Mouse (Mus musculus) c-Kit-negative CD71-positive TER-119-positive erythroid progenitor cells, embryonic 14.5 days (primary cell): Measurements from ENCODE around the gene Ncam1.

Experiments used
- DNase-seq: peaks from one replicate; pipeline ENCODE4 v3.0.0-alpha.2; 2013; ENCODE audit warnings: low read depth, low spot score

Gene Ncam1

DNA sequence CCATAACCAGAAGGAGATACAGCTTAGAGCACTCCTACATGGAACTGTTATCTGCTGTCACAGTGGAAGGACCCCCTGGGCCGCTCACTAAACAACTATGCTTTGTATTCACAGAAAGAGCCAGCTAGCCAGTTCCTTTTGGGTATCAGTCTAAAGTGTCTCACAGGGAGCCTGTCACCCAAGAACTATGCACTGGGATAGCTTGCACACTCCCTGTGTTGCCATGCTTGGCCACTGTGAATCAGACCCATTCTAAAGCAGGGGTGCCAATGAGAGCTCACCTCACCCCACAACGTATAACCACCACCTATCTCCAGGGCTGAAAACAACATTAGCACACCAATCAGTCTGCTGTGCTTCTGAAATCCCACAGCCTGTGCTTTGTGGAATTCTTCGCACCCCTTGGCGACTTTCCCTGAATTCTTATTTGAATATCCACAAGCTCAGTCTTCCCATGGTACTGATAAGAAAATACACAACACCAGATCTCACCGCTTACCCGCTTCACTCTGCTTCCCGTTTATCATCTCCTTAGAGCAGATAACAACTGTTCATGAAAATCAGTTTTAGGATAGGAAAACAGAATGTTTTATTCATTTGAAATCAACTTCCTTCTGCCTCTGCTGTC is 228.6 kb downstream of the Ncam1 start:
- DNase-seq, result no peak

- DNase-seq, result no peak
Observed at GRCm38 (mm10) chr9:49565846-49566245, 232.9 kb downstream of the Ncam1 start.

DNA sequence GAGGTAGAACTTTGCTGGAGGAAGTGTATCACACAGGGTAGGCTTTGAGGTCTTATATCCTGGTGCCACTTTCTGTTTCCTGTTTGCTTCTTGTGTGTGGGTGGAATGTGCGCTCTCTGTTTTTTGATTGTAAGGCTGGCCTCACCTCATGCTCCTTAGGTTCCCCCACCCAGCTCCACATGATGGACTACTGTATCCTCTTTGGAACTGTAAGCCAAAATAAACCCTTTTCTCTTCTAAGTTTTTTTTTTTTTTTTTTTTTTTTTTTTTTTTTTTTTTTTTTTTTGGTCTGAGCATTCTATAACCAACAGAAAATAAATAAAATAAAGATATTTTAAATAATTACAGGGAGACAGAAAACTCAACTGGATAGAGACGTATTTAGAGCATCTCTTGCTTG is 239.8 kb downstream of the Ncam1 start:
- DNase-seq, result no peak

DNA sequence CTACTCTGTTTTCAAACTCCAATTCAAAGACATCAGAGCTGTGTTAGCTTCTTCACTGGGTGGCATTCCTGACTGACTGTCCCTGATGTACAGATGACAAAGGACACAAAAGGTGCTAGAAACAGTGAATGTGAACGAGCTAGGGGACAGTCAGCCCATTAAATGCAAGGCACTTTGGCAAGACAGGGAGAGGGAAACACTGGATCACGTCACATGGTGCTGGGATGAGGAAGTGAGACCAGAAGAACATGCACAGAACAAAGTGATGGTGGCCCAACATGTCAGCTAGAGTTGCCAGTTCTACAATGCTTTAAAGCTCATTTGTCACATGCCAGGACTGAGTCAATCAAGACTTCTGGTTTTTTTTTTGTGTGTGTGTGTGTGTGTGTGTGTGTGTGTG is 247.4 kb downstream of the Ncam1 start:
- no peak for DNase-seq

- DNase-seq, result no peak
Observed at GRCm38 (mm10) chr9:49542593-49542992, 256.1 kb downstream of the Ncam1 start.

DNA sequence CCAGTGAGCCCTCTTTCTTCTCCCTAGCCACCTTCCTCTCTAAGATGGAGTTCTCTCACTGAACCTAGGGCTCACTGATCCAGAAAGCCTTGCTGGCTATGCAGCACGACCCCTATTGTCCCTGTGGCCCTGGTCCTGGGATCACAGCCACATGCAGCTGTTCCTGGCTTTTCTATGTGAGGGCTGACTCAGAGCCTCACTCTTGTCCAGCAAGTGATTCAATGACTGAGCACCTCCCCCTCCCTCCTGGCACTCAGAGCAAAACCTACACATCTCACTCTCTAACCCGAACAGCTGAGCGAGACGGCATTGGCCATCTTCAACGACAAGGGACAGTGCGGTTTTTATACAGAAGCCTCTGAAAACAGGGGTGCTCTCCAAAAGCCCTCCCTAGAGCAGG is 260.9 kb downstream of the Ncam1 start:
- DNase-seq, result no peak

- DNase-seq, result no peak
Observed at GRCm38 (mm10) chr9:49536593-49536992, 262.1 kb downstream of the Ncam1 start.

DNA sequence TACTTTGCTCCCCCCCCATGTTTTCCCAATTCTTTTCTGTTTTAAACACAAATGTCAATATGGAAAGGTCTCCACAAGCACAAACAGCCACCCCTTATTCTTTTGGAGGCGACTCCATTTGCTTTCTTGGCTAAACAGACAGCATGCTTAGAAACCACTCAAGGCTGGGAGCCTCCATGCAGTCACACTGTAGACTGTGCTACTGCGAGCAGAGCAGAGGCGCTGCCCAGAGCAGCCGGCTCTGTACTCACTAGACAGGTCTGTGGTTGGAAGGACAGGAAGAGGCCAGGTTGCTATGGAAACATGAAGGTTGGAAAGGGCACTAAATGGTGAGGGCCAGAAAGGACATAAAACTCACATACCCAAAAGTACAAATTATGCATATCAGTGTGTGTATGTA is 263.8 kb downstream of the Ncam1 start:
- no peak for DNase-seq

DNA sequence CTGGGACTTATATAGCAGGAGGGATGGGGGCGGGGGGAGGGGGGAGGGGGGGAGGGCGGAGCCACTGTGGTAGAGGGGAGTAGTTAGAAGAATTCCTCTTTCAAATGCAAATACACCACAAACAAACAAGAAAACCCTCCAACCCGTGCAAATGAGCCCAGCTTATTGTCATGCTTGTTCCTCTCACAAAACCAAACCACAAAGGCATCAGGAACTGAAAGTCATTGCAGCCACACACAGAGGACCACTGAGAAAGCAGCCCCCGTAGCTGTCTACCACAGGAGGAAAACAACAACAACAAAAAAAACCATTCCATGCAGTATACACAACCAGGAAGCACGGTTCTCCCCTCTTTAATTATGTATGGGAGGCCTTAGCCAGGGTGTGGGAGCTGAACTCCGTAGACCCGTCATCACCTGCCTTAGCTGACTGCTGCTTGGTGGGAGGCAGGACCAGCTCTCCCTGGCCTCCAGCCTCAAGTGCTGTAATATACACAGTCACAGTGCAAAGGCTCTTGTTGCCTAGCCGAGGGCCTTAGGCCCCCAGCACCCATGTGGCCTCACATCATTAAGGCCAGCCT is 264.7 kb downstream of the Ncam1 start:
- no peak for DNase-seq

GRCm38 (mm10) chr9:49533455-49533854 is 265.3 kb downstream of the Ncam1 start:
- DNase-seq, result no peak

DNA sequence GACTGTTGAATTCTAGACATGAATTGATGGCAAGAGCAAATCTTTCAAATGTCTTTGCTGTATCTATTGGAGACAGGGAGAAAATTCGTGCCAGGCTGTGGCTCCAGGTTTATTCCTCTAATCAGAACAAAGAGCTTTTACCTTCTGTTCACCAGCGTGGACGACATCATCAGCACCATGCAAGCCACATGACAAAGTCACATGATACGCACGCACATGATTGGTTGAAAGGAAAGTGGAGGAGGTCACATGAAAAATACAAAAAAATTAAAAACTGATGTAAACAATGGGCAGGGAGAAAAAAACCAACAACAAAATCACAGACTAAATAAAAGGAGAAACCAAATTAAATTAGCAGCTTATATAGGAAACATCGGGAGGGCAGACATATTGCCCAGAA is 266.9 kb downstream of the Ncam1 start:
- DNase-seq, result no peak

DNA sequence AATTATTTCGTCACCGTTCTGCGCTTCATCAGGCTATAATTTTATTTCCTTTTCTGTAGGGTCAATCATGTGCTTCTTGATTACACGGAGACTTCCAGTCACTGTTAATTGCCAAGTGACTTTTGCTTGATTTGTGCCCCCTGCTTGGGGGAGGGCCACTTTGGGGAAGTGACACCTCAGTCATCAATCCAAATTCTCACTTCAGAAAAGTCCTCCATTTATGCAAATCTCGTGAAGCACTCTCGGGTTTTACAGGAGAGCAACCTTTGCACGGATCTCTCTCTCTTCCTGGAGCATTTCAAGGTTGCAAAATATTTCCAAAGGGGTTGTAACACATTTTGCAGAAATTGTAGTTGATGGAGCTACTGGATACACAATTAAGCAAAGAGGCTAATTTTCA is 267.5 kb downstream of the Ncam1 start:
- no peak for DNase-seq

- DNase-seq, result no peak
Observed at GRCm38 (mm10) chr9:49530739-49531138, 268.0 kb downstream of the Ncam1 start.

DNA sequence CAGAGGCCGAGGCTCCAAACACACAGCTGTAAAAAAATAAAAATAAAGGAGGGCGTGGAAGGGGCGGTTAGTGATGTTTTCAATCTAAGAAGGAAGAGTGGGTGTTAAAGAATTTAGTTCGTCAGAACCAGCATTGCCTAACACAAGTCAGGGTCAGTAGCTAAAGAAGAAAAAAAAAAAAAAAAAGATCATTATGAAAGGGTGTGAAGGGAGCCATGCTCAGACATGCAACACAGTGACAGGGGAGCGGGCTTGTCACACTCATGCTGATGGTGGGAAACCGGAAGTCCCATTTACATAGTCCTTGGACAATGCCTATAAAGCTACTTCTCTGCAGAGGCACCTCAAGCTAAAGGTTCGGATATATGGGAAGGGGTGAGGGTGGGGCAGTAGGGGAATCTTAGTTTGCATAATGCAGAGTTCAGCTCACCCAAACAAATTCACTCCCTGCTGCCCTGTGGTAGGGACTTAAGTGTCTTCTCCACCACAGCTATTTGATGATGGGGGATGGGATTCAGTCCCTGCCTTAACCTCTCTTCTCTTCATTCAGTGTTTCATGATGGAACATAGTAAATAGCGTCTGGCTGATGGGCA is 269.3 kb downstream of the Ncam1 start:
- no peak for DNase-seq

GRCm38 (mm10) chr9:49528943-49529342 is 269.8 kb downstream of the Ncam1 start:
- no peak for DNase-seq

DNA sequence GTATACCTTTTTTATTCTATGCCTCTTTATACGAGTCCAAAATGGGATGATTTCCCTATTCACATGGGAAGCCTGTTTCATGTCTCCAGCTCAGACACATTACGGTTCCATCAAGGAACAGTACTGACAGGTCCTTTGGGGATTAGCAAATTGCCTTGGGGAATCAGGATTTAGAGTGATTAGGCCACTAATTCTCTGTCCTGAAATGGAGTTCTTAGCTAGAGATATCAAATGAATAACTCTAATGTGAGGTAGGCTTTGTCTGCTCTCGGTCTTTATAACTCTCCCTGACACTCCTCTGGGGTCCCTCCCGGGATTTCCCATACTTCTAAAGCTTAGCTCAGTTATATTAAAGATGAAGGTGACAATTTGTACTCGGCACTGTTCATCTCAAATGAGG is 270.7 kb downstream of the Ncam1 start:
- DNase-seq, result no peak

GRCm38 (mm10) chr9:49527340-49527739 is 271.4 kb downstream of the Ncam1 start:
- DNase-seq, result no peak

DNA sequence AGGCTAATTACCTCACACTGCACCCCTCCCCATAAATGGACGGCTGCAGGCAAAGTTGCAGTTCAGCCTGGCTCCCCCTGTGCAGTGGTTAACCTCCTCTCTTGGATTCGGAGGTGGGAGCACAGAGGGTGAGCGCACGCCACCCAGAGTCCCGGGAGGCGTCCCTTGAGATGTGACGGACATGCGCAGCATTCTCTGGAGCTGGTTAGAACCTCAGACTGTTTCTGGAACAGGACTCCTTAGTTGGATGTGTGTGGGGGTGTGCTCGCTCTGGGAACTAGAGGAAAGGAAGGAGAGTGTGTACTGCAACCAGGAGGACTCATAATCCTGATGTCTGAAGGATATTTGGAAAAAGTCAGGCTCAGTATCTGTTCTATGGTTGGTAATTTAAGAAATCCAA is 274.0 kb downstream of the Ncam1 start:
- no peak for DNase-seq

DNA sequence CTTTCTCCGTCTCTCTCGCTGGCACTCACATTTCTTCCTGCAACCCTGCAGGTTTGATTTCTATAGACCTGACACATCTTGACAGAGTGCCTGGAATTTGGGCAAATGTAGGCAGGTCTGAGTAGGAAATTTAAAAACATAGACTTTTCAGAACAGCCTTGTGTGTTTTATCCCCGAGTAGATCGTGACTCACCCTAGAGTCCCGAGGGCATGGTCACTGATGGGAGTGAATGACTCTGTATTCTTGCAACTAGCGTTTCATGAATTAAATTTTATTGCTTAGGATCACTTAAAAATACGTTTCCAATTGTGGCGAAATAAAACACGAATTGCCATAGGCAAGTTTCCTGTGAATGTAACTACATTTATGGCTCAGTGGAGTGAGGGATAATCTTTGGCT is 274.8 kb downstream of the Ncam1 start:
- DNase-seq, result no peak

GRCm38 (mm10) chr9:49514306-49514705 is 284.4 kb downstream of the Ncam1 start:
- no peak for DNase-seq

DNA sequence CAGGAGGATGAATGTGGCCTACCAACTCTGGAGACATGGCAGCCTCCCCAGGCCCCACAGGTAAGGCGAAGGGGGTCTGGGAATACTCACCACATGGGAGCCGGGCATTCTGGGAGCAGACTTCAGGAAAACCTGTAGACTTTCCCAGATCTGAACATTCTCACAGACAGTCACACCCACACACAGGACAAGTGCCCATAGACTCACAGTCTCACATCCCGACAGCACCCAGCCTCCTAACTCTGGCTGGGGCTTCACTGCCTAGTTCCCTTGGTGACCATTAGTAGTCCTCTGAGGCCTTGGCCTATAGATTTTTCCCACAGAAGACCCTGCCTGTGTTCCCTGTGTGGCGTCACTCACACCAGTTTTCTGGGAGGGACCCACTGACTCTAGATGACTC is 288.1 kb downstream of the Ncam1 start:
- no peak for DNase-seq

GRCm38 (mm10) chr9:49509628-49510027 is 289.1 kb downstream of the Ncam1 start:
- DNase-seq, result no peak

GRCm38 (mm10) chr9:49509094-49509493 is 289.6 kb downstream of the Ncam1 start:
- DNase-seq, result no peak
